Mouse (Mus musculus): ENCODE data around the gene Aldh1l1.

GRCm38 (mm10) chr6:90624733-90625132, 138.5 kb downstream of the Aldh1l1 start:
- TF ChIP-seq CTCF (IDR thresholded peaks at IDR 0.05; ENCODE audit: low read depth, low read length) (no peak), POLR2AphosphoS5 (IDR thresholded peaks at IDR 0.05; ENCODE audit: insufficient replicate concordance, low read depth, low read length) (no peak)

Data from G1E (cell line).